Mouse (Mus musculus) ovary, postnatal 36 days (tissue): ENCODE measurements at regions not wholly inside any gene's neighbourhood (a gene's known extent, or its start where the extent isn't known, plus 50 kb on each side); places are given as distances from the start of the nearest gene placed in this dataset.
A peak's percentile ranks its signal among the peaks of the same experiment; 100 is the strongest.

Experiments used
- DNase-seq: peaks from one replicate; pipeline ENCODE4 v3.0.0; 2022; ENCODE audit warnings: low spot score, mixed read lengths

DNA sequence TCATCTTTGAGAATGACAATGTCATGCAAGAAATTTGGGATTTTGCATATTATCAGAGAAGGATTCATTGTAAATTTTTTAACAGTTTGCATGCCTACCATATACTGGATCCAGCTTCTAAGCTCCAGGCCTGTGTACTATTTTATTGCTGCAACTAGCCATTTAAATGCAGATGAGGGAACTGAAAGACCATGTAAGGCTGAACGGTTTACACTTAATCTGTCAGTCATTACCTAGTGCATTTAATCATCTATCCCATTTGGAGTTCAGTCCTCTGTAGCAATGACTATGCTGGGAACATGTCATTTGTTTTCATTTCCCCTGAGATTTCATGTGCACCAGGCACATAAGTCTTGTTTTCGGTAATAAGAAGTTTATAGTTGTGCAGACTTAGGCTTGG is 631.8 kb upstream of the Gm21961 start:
- no peak for DNase-seq

DNA sequence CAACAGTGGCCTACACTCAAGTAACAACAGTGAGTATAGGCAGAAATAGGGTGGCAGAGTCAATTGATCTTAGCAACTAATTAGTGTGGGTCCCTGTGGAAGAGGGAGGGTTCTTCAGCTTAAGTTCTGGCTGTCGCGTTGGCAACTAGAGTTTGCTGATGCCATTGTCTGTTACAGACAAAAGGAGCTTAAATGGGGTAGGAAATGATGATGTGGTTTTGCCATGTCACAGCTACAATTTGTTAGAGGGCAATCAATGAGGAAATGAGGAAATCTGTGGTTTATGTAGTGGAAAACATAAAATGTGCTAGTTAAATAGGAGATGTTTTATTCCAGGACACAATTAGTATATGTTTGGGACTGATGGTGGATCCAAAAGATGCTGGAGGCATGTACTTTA is 624.8 kb upstream of the Gm21961 start:
- DNase-seq, result no peak

DNA sequence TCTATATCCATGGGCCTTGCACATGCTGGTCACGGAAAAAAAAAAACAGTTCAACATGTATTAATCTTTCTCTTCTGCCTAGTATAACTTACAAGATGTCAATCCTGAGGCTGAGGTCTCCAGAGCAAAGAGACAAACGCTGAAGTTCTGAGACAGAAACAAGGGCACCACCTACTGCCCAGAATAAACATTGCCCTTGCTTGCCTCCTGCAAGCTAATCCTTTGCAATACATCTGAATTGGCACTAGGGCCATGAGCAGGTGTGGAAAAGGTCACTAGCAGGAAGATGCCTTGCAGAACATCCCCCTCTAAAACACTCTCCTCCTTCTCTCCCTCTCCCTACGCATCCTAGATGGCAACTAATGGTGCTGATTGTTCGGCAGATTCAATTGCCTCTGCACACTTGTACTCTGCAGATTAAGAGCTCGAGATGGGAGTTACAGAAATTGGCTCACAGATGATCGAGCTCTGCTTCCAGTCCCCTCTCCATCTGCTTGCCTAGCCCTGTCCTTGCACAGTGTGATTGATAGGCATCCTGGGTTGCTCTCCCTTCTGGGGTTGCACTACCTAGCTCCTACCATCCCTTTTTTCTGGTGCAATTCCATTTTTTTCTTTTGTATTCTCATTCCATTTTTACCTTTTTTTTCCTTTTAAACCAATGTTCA is 622.9 kb upstream of the Gm21961 start:
- peak; percentile 8 for DNase-seq

DNA sequence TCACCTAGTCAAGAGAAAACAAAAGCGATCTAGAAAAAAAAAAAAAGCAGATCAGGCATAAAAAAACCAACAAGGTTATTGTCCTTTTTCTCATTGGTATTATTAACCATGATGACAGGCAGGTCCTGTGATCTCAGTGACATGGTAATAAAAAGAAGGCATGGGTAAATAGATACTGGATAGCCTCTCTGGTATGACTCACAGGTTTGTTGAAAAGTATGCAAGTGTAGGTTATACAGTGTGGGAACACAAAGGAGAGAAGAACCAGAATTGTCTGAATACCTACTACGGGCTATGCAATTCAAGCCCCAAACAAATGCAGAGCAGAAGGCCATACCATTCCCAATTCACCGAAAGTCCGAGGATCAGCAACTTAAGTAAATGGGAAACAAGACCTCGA is 617.7 kb upstream of the Gm21961 start:
- no peak for DNase-seq

DNA sequence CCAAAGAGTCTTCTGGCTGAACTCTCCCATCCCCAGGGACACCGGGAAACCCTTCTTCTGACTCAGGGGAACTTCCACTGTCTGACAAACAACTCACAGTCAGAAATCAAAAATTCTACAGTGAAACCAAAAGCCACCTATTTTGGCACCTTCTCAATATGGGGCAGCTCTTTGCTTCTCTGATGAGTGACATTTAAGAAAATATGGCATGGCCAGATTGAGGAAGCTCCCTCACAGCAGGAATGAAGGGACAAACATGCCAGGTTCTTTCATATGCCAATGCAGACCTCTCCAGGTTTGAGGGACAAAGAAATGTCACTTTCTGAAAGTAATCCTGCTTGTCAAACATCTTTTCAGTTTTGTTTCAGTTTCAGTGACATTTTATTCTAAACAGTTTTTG is 615.8 kb upstream of the Gm21961 start:
- DNase-seq, result no peak

DNA sequence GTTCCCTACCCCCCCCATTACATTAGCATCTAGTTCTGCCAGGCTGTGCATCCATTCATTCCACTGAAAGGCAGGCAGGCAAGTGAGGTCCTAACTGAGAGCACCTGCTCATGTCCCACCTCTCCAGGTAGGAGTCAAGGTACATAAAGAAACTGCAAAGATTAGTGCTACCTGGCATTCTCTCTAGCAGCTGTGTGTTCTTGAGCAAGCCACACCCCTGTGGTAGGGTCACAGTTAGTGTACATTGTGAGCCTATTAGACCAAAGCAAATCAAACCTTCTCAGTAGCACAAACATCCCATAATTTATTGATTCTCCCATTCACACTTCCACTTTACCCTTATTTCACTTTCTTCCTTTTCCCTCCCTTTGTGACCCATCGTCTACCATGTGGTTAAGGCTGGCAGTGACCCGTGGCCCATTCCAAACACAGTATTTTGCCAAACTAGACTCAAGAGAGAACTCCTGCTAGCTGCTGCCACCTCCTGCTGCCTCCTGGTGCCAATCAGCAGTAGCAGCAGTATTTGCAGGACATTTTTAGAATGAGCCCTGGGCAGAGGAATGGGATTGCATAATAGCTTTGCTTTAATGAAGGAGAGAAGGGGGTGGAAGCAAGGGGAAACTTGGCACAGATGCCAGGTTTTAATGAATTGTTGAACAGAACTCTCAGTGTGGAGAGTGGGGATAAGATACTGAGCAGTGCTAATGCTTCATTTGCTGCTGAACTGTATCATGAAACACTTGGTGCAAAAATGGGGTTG is 578.2 kb upstream of the Gm21961 start:
- no peak for DNase-seq

DNA sequence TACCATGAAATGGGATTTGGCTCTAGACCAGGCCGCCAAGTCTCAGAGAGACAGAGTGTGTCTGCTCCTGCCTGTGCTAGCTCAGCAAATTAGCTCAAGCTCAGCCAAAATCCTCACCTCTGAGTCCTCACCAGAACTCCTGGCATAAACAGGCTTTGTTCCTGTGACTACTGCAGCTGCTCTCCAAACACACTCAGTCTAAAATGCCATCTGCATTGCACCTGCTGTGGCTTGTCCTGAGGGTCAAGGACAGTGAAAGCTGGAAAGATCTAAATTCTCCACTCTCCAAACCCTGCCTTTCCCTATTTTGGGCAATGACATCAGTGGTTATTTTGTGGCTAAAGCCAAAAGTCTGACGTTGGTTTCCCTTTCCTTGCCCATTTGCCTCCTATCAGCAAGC is 570.9 kb upstream of the Gm21961 start:
- DNase-seq, result no peak

DNA sequence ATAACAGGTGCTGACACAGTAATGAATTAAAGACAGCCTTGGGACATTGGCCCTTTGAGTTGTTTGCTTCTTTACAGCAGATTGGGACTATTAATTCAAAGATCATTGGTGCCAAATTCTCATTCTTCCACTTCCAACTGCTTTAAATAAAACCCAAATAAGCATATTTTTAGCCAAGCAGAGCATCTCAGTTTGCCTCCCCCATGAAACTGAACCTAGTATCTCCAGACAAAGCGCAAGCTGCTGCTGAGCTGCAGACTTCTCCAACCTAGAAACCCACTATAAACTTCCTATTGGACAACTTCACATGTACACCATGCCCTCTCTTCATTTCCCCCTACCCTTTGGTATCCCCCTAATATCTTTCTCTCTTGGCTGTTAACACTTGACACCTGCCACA is 564.6 kb upstream of the Gm21961 start:
- DNase-seq, result no peak

DNA sequence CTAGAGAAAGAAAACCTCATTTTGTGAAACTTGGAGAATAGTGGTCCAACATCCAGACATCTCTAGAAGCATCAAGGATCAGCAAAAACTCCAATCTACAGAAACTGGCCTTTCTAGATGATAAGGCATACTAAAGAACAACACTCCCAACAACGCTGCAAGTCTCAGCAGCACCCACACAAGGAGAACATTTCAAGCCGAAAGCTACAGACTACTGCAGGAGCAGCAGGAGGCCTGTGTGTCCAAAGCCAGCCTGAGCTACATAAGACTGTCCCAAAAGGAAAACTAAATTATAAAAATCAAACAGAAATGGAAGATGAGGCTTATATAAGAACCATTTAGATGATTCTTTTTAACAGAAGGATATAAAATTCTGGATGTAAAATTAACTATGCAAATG is 553.2 kb upstream of the Gm21961 start:
- no peak for DNase-seq

DNA sequence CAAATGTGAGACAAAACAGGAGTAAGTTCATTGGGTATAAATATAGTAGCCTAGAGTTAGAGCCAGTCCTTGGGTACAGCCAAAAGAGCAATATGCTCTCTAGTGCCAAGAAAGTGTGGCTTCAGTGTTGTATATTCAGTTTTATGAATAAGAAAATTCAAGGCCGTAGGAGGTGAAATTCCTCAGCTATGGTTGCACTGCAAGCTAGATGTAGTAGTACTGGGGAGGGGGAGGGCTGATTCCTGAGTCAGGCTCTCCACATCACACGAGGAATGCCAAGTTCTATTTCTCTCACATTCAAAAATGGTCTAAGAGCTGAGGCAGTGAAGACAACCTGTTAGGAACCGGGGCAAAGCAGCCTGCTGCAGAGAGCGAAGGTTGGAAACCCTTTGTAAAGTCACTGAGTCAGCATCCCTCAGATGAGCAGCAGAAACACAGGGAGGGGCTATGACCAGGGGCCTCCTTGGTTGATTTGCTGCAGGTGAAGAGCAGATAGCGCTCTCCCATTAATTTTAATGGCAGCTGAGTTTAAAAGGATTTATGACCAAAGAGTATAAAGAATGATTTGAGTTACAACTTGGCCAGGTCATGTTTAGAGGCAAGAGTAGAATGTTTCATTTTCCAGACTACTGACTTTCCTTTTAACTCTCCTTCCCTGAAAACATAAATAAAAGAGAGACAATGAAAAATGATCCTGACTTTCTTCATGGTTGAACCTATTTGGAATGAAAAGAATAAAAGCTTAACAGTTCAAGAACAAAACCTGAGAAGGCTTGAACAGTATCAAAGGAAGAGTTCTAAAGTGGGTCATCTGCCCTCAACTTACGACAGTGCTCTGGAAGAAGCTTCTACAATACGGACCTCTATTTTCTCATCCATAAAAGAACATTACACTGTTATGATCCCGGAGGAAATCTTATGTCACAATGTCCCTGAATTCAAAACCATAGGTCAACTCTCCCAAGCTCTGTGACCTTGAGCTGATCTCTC is 543.4 kb upstream of the Gm21961 start:
- DNase-seq, result no peak

DNA sequence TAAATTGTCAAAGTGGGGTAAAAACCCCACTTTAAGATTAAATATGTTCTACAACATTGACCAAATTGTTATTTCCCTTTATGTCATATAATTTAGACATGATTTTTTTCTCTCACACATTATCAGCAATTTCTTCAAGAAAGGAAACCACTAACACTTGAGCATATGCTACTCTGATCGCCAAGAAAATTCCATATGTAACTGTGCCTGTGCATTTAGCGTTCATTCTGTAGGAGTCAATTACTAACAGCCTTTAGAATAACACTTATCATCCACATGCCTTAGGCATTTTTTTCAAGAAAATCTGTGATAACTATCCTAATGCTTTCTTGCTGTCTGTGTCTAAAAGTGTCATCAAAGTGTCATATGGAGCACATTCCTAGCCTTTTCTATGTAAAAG is 534.3 kb upstream of the Gm21961 start:
- DNase-seq, result no peak

DNA sequence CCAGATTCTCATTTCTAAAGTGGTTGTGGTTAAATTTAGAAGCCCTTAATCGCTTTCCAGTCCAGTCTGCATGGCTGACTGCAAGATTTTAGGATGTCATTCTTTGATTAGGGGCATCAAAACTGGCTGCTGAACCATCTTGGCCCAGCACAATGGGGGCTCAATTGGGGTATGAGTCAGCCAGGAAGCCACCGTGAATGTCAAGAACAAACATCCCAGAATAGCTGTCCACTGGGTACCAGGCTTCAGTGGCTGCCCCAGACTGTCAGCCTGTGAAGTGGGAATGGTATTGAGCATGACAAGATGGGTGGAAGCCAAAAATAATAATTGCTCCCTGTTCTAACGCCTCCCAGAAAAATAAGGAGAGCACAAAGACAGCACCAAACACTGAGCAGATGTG is 520.9 kb upstream of the Gm21961 start:
- DNase-seq, result no peak

DNA sequence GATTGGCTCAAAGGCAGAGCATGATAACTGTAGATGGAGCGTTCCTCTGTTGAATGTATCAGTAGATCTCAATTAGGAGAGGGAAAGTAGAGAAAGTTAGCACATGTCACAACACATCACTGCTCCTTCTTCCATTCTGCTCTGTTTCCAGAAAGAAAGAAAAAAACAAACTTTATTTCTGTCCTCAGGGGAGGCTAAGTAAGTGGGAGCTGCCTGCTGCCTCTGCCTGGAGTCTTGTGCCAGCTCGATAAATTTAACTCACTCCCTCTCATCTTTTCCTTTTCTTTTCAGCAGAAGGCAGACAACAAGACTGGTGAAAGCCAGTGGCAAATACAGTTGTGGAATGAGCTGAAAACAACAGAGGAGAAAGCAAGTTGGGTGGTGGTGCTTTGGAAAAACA is 517.5 kb upstream of the Gm21961 start:
- DNase-seq, result no peak

DNA sequence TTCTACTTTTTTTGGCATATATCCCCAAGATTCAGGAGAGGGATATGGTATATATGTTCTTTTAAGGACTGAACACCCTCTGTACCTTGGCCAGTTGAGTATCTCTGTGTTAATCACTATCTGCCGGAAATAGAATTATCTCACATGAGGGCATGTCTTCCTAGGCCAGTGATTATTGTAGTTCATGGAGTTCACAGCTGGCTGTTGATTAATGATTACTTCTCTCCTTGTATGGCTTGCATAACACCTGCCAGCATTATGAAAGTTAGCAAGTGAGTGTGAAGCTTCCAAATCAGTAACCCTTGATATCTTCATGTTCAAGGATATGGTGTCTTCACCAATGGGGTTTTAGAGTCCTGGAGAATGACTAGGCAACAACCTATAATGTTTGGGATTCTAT is 488.0 kb upstream of the Gm21961 start:
- no peak for DNase-seq

DNA sequence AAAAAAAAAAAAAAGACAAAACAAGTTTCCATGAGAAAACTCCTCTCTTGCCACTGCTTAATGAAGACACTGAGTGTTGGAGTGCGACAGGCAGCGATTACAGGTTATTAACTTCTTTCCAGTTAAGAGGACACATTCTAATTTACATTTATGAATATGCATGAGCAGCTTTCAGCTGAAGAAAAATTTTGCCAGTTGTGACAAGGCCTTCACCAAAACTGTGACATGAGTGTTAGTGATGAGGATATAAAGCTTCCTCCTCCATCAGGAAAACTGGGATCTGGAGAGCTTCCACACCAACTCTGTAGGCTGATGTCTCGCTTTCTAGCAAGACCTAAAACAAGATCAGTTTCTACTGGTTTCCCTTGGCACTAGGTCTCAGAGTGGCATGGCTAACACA is 464.2 kb upstream of the Gm21961 start:
- no peak for DNase-seq

DNA sequence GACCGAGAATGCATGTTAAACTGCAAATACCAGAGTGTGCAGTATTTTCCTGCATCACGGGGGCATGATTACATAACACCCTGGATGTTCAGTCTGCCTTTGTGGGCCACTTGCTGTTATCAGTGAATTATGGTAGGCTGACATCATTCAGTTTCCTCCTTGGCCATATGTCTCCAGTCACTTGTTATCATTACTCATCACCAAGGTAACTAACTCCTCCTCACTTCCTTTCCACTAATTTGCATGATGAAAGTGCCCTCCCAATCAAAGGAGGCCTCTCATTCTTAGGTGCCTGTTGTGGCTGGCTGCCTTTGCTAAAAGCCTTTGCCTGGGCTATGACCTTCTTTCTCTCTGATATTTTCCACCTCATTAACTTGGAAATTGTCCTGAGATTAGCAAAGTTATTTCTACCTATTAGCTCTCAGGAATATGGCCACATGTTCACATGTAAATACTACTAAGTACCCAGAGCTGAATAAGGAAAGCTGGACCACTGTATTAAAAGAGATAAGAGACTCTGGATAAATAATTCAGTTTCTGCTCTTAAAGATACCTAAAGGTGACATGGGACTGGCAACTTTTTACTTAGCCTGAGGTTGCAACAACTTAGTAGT is 440.6 kb upstream of the Gm21961 start:
- no peak for DNase-seq

DNA sequence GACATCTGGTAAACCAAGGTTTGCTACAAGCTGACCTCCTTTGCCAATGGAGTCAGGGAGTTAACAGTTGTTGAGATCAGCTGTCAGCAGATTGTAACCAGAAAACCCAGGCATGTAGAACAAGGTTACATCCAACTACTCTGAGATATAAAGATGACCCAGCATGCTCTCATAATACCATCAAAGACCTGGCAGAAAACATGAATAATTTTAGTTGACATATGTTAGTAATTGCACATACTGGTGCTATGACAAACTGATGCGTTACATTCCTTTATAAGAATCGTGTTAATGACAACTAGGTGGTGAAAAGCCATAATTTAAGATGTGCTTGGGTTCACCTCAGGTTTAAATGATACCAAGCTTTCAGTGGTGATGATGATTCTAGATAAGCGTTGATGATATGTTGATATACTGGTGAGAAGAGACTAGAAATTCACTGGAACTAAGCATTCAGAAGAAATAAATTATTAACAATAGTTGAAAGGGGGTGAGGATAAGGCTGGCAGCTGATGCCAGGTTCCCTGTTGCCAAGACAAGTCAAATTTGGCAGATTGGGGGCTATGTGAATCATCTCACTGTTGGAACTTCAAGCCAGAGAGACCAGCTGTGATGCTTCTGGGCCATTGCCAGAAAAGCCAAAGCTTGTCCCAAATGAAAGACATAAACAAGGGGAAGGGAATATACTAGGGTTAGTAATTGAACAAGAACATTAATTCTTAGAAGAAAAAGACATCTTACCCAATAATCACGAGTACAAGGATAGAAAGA is 437.7 kb upstream of the Gm21961 start:
- DNase-seq, result no peak

DNA sequence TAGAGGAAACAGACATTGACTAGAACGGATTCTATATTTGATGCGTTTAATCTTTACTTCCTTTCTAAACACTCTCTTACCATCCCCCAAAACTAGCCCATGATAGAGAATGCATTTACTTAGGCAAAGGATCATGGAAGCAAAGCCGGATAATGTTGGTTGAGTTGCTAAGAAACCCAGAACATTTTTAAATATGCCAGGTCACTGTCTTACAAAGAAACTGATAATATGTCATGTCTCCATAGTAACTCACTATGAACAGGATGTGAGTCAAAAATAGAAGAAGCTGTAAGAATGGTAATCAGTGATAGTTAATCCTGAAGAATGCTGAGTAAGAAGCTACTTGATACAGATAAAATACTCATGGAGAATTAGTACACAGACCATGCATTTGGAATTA is 405.0 kb upstream of the Gm21961 start:
- no peak for DNase-seq
